Mouse (Mus musculus): ENCODE measurements at regions not wholly inside any gene's neighbourhood (a gene's known extent, or its start where the extent isn't known, plus 50 kb on each side); places are given as distances from the start of the nearest gene placed in this dataset.
"Not testable (repeated sequence)": the region's sequence is repeated elsewhere in the genome, so short reads cannot be mapped to it uniquely, and the experiment has no call there.

DNA sequence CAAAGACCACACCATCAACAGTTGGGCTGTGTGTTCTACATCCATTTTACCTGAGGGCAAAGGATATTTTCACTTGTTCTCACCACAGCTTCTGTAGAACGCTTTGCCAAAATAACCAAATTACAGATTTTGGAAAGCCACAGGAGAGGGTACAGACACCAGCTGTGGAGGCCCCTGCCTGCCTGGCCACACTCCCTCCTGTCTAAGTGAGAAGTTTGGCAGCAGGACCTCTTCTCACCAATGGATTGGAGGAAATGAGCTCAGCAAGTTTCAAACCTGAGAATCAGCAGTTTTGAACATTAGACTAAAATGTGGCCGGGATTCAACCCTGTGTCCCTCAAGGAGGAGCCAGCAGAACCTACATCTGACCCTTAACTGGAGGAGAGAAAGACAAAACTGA, 206.2 kb upstream of the Plxna2 start:
- Histone ChIP-seq H3K4me1 (ENCODE audit: control insufficient read depth) (no peaks in the 10 kb centered on the region), H3K4me3 (replicated peaks) (no peak overlapping the region), H3K27me3 (ENCODE audit: control insufficient read depth) (no peaks in the 10 kb centered on the region), H3K36me3 (ENCODE audit: control insufficient read depth) (no peaks in the 10 kb centered on the region), H3K9me3 (ENCODE audit: control insufficient read depth, low read length) (no peaks in the 10 kb centered on the region)
- TF ChIP-seq TAL1 (IDR thresholded peaks at IDR 0.05; ENCODE audit: low read length) = no peak
- TF ChIP-seq GATA1 (IDR thresholded peaks at IDR 0.05; ENCODE audit: low read length) = no peak

- Histone ChIP-seq H3K36me3 (ENCODE audit: control insufficient read depth) (no peaks in the 10 kb centered on the region), H3K4me3 (replicated peaks) (no peak overlapping the region), H3K27me3 (ENCODE audit: control insufficient read depth) (no peaks in the 10 kb centered on the region), H3K9me3 (ENCODE audit: control insufficient read depth, low read length) (no peaks in the 10 kb centered on the region), H3K4me1 (ENCODE audit: control insufficient read depth) (no peaks in the 10 kb centered on the region)
- no peak for TF ChIP-seq TAL1 (IDR thresholded peaks at IDR 0.05; ENCODE audit: low read length)
- no peak for TF ChIP-seq GATA1 (IDR thresholded peaks at IDR 0.05; ENCODE audit: low read length)
Measured at GRCm38 (mm10) chr1:194399281-194399680, 218.7 kb upstream of the Plxna2 start.

GRCm38 (mm10) chr1:194396754-194397460, 221.1 kb upstream of the Plxna2 start:
- no peaks in the 10 kb centered on the region for H3K9me3 ChIP-seq (ENCODE audit: control insufficient read depth, low read length)
- TF ChIP-seq GATA1 (IDR thresholded peaks at IDR 0.05; ENCODE audit: low read length) = no peak
- TF ChIP-seq TAL1 (IDR thresholded peaks at IDR 0.05; ENCODE audit: low read length) = no peak
- no peaks in the 10 kb centered on the region for H3K4me1 ChIP-seq (ENCODE audit: control insufficient read depth)
- H3K27me3 ChIP-seq (ENCODE audit: control insufficient read depth) = no peaks in the 10 kb centered on the region
- H3K36me3 ChIP-seq (ENCODE audit: control insufficient read depth) = no peaks in the 10 kb centered on the region
- no peak overlapping the region for H3K4me3 ChIP-seq (replicated peaks)

DNA sequence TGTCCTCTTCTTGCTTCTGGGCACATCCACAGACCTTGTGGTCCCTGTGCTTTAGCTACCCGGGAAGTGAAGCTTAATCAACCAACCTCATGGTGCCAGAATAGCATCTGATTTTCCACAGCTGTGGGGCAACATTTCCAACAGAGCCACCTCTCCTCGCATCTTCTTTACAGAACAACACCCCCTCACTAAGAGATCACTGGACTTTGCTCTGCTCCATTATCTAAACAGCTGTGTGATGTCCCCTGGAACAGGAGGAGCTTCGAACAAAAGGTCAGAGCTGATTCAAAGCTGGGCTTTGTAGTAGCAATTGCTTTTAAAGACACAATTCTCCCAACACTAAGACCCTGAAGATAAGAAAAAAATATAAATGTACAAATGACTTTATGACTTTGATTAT, 224.3 kb upstream of the Plxna2 start:
- no peaks in the 10 kb centered on the region for H3K27me3 ChIP-seq (ENCODE audit: control insufficient read depth)
- no peaks in the 10 kb centered on the region for H3K9me3 ChIP-seq (ENCODE audit: control insufficient read depth, low read length)
- no peaks in the 10 kb centered on the region for H3K4me1 ChIP-seq (ENCODE audit: control insufficient read depth)
- H3K4me3 ChIP-seq (replicated peaks) = no peak overlapping the region
- H3K36me3 ChIP-seq (ENCODE audit: control insufficient read depth) = no peaks in the 10 kb centered on the region
- TF ChIP-seq TAL1 (IDR thresholded peaks at IDR 0.05; ENCODE audit: low read length) (no peak), GATA1 (IDR thresholded peaks at IDR 0.05; ENCODE audit: low read length) (no peak)

GRCm38 (mm10) chr1:194390202-194390601, 227.8 kb upstream of the Plxna2 start:
- no peaks in the 10 kb centered on the region for H3K9me3 ChIP-seq (ENCODE audit: control insufficient read depth, low read length)
- no peak for TF ChIP-seq TAL1 (IDR thresholded peaks at IDR 0.05; ENCODE audit: low read length)
- no peak for TF ChIP-seq GATA1 (IDR thresholded peaks at IDR 0.05; ENCODE audit: low read length)
- H3K4me3 ChIP-seq (replicated peaks) = no peak overlapping the region
- H3K27me3 ChIP-seq (ENCODE audit: control insufficient read depth) = no peaks in the 10 kb centered on the region
- H3K36me3 ChIP-seq (ENCODE audit: control insufficient read depth) = no peaks in the 10 kb centered on the region
- H3K4me1 ChIP-seq (ENCODE audit: control insufficient read depth) = no peaks in the 10 kb centered on the region

- Histone ChIP-seq H3K27me3 (ENCODE audit: control insufficient read depth) (no peaks in the 10 kb centered on the region), H3K4me1 (ENCODE audit: control insufficient read depth) (no peaks in the 10 kb centered on the region), H3K36me3 (ENCODE audit: control insufficient read depth) (no peaks in the 10 kb centered on the region), H3K4me3 (replicated peaks) (no peak overlapping the region), H3K9me3 (ENCODE audit: control insufficient read depth, low read length) (no peaks in the 10 kb centered on the region)
- TF ChIP-seq GATA1 (IDR thresholded peaks at IDR 0.05; ENCODE audit: low read length) (no peak), TAL1 (IDR thresholded peaks at IDR 0.05; ENCODE audit: low read length) (no peak)
Measured at GRCm38 (mm10) chr1:194378135-194378534, 239.9 kb upstream of the Plxna2 start.

DNA sequence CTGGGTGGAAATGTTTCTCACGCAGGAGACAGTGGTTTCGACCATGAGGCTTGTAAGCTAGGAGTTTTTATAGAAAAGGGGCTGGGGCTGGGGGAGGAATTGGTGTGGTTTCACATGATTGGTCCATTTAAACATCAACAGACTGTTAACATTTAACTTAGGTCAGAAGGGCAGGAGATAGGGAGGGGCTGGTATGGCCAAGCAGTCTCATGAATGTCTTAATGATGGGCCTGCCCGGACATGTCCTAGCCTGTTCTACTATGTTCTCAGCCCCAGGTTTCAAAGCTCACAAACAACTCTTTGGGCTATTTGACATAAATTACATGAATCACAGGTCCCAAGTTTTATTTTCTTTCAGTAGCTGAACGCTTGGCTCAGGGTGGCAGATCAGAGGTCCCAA, 244.5 kb upstream of the Plxna2 start:
- H3K9me3 ChIP-seq (ENCODE audit: control insufficient read depth, low read length); H3K4me3 ChIP-seq (replicated peaks); H3K36me3 ChIP-seq (ENCODE audit: control insufficient read depth); H3K4me1 ChIP-seq (ENCODE audit: control insufficient read depth); H3K27me3 ChIP-seq (ENCODE audit: control insufficient read depth): not testable (repeated sequence)

DNA sequence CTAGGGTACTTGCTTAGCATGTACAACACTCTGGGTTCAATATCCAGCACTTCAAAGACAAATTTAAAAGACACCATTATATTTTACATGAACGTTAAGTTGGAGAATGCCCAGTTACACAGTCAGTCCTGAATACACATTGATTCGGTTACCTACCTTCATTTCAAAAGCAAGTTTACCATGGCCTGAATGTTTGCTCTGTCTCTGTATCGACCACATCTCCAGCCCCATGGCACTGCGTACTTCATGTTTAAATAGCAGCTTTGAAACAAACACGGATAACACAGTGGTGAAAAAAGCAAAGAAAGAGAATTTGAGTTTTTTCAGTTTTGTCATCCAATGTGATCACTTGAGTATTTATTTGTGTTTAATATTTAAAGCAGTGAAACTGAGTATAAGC, 254.1 kb upstream of the Plxna2 start:
- no peak for TF ChIP-seq TAL1 (IDR thresholded peaks at IDR 0.05; ENCODE audit: low read length)
- TF ChIP-seq GATA1 (IDR thresholded peaks at IDR 0.05; ENCODE audit: low read length) = no peak
- Histone ChIP-seq H3K9me3 (ENCODE audit: control insufficient read depth, low read length) (no peaks in the 10 kb centered on the region), H3K4me3 (replicated peaks) (no peak overlapping the region), H3K27me3 (ENCODE audit: control insufficient read depth) (no peaks in the 10 kb centered on the region), H3K4me1 (ENCODE audit: control insufficient read depth) (no peaks in the 10 kb centered on the region), H3K36me3 (ENCODE audit: control insufficient read depth) (no peaks in the 10 kb centered on the region)

DNA sequence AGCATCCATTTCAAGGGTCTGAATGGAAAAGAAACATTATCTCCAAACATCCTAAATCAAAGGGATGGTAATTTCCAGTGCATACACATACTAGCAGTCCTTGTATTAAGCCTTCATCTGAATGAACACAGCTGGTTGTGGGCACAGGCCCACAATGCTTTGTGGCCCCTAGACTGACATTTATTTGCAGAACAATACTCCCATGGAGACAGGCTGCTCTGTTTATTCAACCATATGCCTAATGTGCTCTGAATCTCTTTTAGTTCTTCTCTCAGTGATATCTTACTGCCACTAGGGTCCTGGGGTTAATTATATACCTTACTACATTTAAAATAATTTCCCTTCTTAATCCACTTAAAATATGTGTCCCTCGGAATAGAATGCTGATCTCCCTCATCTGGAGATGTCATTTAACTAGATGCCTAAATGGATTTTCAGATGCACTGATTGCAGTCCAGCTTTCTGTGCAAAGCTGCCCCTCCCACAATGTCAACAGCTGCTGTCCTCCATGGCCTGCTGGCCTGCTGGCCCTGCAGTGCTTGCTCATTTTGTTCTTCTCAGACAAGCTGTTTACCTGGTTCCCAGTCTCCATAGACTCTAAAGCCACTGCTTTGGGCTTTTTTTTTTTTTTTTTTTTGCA, 254.8 kb upstream of the Plxna2 start:
- no peaks in the 10 kb centered on the region for H3K27me3 ChIP-seq (ENCODE audit: control insufficient read depth)
- H3K4me1 ChIP-seq (ENCODE audit: control insufficient read depth) = no peaks in the 10 kb centered on the region
- no peaks in the 10 kb centered on the region for H3K9me3 ChIP-seq (ENCODE audit: control insufficient read depth, low read length)
- no peak overlapping the region for H3K4me3 ChIP-seq (replicated peaks)
- TF ChIP-seq TAL1 (IDR thresholded peaks at IDR 0.05; ENCODE audit: low read length) (no peak), GATA1 (IDR thresholded peaks at IDR 0.05; ENCODE audit: low read length) (no peak)
- H3K36me3 ChIP-seq (ENCODE audit: control insufficient read depth) = no peaks in the 10 kb centered on the region

GRCm38 (mm10) chr1:194362298-194362697, 255.7 kb upstream of the Plxna2 start:
- Histone ChIP-seq H3K27me3 (ENCODE audit: control insufficient read depth) (no peaks in the 10 kb centered on the region), H3K36me3 (ENCODE audit: control insufficient read depth) (no peaks in the 10 kb centered on the region), H3K9me3 (ENCODE audit: control insufficient read depth, low read length) (no peaks in the 10 kb centered on the region), H3K4me3 (replicated peaks) (no peak overlapping the region), H3K4me1 (ENCODE audit: control insufficient read depth) (no peaks in the 10 kb centered on the region)
- no peak for TF ChIP-seq TAL1 (IDR thresholded peaks at IDR 0.05; ENCODE audit: low read length)
- no peak for TF ChIP-seq GATA1 (IDR thresholded peaks at IDR 0.05; ENCODE audit: low read length)
